ENCODE assay signal across 8 mouse cellular contexts in genomic region chr12:14151921-14152320, GRCm38 (mm10). TPM values are rescaled to one million over a fixed set of nuclear protein-coding genes. Genes with fewer than 3 reads are reported as not detected.
DNase-seq lines count a peak whose midpoint lies in the region; ATAC-seq and TF ChIP-seq lines count a peak whose summit lies in the region.

Fam84a (minus strand) TSS chr12:14152054.

- no peaks in the 10 kb centered on the region; the same call in 1 of the 2 replicates for H3K27me3 ChIP-seq in spleen, adult 2 months (ENCODE audit: control insufficient read depth, insufficient read depth, low read length)
- H3K27me3 ChIP-seq in forebrain, embryonic 10.5 days (ENCODE audit: poor library complexity, severe bottlenecking) = peaks cover 64% of the 10 kb centered on the region
- H3K27me3 ChIP-seq in heart, embryonic 13.5 days (replicated peaks) = peaks cover 41% of the 10 kb centered on the region

- H3K4me1 ChIP-seq in spleen, adult 2 months (ENCODE audit: control insufficient read depth, insufficient read depth, insufficient read length) = no peaks in the 10 kb centered on the region
- H3K4me1 ChIP-seq in forebrain, embryonic 10.5 days = peaks cover 34% of the 10 kb centered on the region
- peaks cover 31% of the 10 kb centered on the region for H3K4me1 ChIP-seq in heart, embryonic 13.5 days

- H3K9me3 ChIP-seq in forebrain, embryonic 10.5 days = no peaks in the 10 kb centered on the region
- no peaks in the 10 kb centered on the region for H3K9me3 ChIP-seq in heart, embryonic 13.5 days

- peak in 1 of 2 experiments; percentile 8 for DNase-seq in spleen, adult 2 months (ENCODE audit: low read depth in 1 of 2, low spot score in 2 of 2)
- DNase-seq in spleen, adult 12 weeks (ENCODE audit: low spot score) = no peak
- peak; percentile 93 for DNase-seq in forebrain, embryonic 10.5 days (ENCODE audit: extremely low spot score, low spot score)
- peak; percentile 94 for DNase-seq in kidney, postnatal 10 days
- DNase-seq in liver = peak; percentile 82
- peak; percentile 91 for DNase-seq in neural tube, embryonic 10.5 days (ENCODE audit: extremely low spot score, low spot score)
- peak; percentile 91 for DNase-seq in testis, postnatal 14 days (ENCODE audit: low spot score)

- no peaks in the 10 kb centered on the region for H3K36me3 ChIP-seq in spleen, adult 2 months (ENCODE audit: control insufficient read depth, insufficient read depth, low read length)
- no peaks in the 10 kb centered on the region for H3K36me3 ChIP-seq in forebrain, embryonic 10.5 days (replicated peaks)
- H3K36me3 ChIP-seq in heart, embryonic 13.5 days = no peaks in the 10 kb centered on the region

- peak within 1 kb of the TSS; percentile 82 for H3K9ac ChIP-seq in heart, embryonic 13.5 days

- WGBS in spleen, adult 2 months = 5% methylated on average over 31 of the region's 31 CpGs
- WGBS in forebrain, embryonic 10.5 days = under 1% methylated on average over 31 of the region's 31 CpGs
- under 1% methylated on average over 31 of the region's 31 CpGs for whole genome bisulfite sequencing in heart, embryonic 13.5 days

- TF ChIP-seq POLR2A in spleen, adult 2 months (IDR thresholded peaks at IDR 0.05; ENCODE audit: low read depth, low read length) = no peak

- no peak for TF ChIP-seq CTCF in spleen, adult 2 months (IDR thresholded peaks at IDR 0.05; ENCODE audit: extremely low read depth, insufficient read depth, insufficient read length, insufficient replicate concordance)

- H3K27ac ChIP-seq in spleen, adult 2 months (ENCODE audit: insufficient read depth, low read length) = no peak within 1 kb of the TSS
- peak within 1 kb of the TSS; percentile 81 for H3K27ac ChIP-seq in forebrain, embryonic 10.5 days
- 0 out of 2 replicates have a peak within 1 kb of the TSS, but pooled peaks have one; percentile 24 for H3K27ac ChIP-seq in heart, embryonic 13.5 days (replicated peaks)

- H3K4me2 ChIP-seq in heart, embryonic 13.5 days = peak within 1 kb of the TSS; percentile 93

- ATAC-seq in heart, embryonic 13.5 days (ENCODE audit: extremely low read depth, insufficient number of reproducible peaks, low FRiP score, low TSS enrichment) = peak; percentile 88

- H3K4me3 ChIP-seq in spleen, adult 2 months (ENCODE audit: extremely low read depth, insufficient read depth, insufficient read length) = peak within 1 kb of the TSS; percentile 42; the same call in 1 of the 2 replicates
- peak within 1 kb of the TSS; percentile 65 for H3K4me3 ChIP-seq in forebrain, embryonic 10.5 days
- H3K4me3 ChIP-seq in heart, embryonic 13.5 days = peak within 1 kb of the TSS; percentile 69

RNA-seq across cellular contexts. Expression of gene Fam84a, which starts in this region (rescaled TPM):
- 1.0 and 1.1 TPM in 2 replicates for polyA plus RNA-seq in spleen, adult 2 months (2012; rRNA removed)
- 9.3 and 10.8 TPM in 2 replicates for polyA plus RNA-seq in forebrain, embryonic 10.5 days (2016; fragmentation: Nextera tagmentation; extraction: Ambion mirVana)
- 2.2 and 2.3 TPM in 2 replicates for polyA plus RNA-seq in heart, embryonic 13.5 days (2015; fragmentation: Nextera tagmentation; extraction: Ambion mirVana)
